Mouse (Mus musculus): ENCODE measurements around the gene Accsl. TPM values are rescaled to one million over a fixed set of nuclear protein-coding genes. Genes with fewer than 3 reads are reported as not detected.

Gene Accsl
- total RNA-seq, 4 experiments from 2014 or later, result 0.73 to 0.91 TPM; not detected in 2

DNA sequence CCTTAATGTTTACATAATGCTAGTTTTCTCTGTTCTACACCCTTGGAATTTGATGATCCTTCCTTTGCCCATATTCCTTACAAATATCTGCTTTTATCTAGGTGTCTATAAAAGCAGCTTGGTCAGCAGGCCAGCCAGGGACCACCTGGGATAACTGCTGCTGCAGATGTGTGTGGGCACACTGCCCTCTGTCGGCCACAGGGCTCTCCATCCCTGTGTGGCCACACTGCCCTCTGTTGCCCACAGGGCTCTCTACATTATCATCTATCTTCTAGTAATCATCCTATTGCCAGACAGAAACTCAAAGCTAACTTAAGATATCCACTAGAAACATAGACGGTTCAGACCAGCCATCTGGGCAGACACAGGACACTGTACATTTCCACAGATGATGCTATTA, 59.0 kb downstream of the Accsl start:
- DNase-seq (ENCODE audit: low spot score in 2 of 2), result no peak

DNA sequence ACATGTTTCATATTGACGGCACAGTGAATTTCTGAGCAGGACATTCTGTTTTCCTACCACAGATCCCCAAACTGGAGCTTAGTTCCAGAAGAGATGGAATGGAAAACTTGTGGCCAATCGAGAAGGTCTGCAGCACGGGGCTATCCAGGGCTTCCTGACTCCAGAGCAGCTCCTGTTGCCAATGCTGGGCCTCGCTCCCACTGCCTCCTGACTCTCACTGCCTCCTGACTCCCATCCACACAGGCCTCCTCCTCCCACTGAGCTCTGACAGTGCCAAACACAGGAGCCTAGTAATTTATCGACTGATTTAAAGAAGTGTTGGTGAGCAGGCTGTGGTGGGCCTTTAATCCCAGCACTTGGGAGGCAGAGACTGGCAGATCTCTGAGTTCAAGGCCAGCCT, 60.9 kb downstream of the Accsl start:
- DNase-seq (ENCODE audit: low spot score in 2 of 2), result no peak

DNA sequence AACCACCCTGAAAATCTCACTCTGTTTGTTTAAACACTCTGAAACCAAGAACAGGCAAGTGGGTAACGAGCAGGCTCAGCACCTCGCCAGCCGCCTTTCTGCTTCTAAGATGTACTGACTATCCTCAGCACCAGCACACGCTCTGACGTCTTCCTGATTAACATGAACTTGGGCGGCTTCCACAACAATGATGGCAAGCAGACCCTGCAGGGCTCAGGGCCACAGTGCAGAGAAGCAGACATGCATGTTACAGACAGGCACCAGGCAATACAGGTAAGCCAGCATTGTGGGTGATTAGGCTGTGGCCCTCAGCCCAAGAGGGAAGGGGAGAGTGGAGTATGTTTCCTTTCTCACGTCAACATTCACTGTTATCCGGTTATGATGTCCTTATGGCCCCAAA, 61.5 kb downstream of the Accsl start:
- DNase-seq (ENCODE audit: low spot score in 2 of 2), result no peak

DNA sequence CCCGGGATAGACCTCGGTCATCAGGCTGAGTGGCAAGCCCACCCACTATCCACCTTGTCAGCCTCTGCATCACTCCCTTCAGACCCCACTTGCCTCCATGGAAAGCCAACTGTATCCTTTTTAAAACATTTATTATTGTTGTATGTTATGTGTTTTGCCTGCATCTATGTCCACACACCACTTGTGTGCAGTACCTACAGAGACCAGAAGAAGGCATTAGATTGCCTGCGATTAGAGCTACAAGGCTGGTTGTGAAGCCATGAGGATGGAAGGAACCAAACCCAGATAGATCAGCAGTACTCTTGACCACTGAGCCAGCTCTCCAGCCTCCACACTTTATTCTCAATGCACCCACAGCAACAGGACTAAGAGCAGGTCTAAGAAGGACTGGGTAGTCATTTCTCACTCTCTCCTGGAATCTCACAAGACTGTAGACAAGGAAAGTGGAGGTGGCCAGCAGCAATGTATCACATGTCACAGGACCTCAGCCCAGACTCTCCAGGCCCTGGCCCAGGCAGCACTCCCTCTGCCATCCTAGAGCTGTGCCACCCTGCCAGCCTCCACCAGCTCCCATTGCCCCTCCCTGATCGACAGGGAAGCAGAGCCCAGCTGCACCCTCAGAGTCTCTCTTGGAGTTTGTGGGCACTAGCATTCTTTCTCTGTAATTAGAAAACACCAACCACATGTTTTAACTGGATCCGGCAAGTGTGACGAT, 62.3 kb downstream of the Accsl start:
- no peak for DNase-seq (ENCODE audit: low spot score in 2 of 2)

DNA sequence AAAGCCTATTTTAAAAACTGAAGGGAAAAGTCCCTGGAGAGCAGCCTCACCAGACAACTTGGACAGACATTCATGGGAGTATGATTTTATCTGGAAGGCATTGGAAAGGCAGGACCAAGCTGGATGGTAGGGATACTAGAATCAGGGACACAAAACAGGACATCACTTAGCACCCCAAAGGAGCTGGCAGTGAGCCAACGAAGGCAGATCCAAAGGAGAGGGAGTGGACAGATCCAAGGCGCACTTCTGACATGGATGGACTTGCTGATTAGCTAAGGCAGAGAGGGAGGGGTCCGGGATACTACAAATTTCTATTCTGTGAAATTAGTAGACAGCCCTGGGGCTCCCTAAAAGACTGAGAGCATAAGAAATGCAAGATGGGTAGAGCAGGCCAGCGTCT, 63.4 kb downstream of the Accsl start:
- DNase-seq (ENCODE audit: low spot score in 2 of 2), result no peak

Other genes with a start within 250 kb of the Accsl start
- gene Alx4, start 226.8 kb downstream of the Accsl start, total RNA-seq (2022), result 1 to 10 TPM in 2 of 4 experiments, under 1 TPM in 2; 0.85 to 1.1 (median 0.97) TPM
- 10 to 100 TPM; 46.2 to 62.6 (median 57.5) TPM for gene Ext2, start 46.6 kb downstream of the Accsl start, total RNA-seq (2022)
- gene Accs, start 19.2 kb downstream of the Accsl start, total RNA-seq (2022), result 1 to 10 TPM; 2.0 to 8.8 (median 4.3) TPM
- gene Gm13889, start 88.0 kb upstream of the Accsl start, total RNA-seq (2022), result 10 to 100 TPM; 35.7 to 55.6 (median 48.7) TPM
- not detected for gene Gm27027, start 127.2 kb upstream of the Accsl start, total RNA-seq (2022)
- 10 to 100 TPM; 20.7 to 31.5 (median 27.8) TPM for gene Alkbh3, start 141.7 kb upstream of the Accsl start, total RNA-seq (2022)